Mouse (Mus musculus): Measurements from ENCODE around the gene Rps11. TPM values are rescaled to one million over a fixed set of nuclear protein-coding genes. Genes with fewer than 3 reads are reported as not detected.

Rps11 gene
- total and polyA plus RNA-seq, 2 experiments from 2014 or later, result 671 to 1,069 TPM

GRCm38 (mm10) chr7:45158991-45159390 lies 34.8 kb upstream of the Rps11 start:
- no peak overlapping the region for H3K4me3 ChIP-seq (ENCODE audit: low read depth, low read length)
- peaks cover 8% of the 10 kb centered on the region; the same call in 1 of the 2 replicates for H3K4me1 ChIP-seq (ENCODE audit: insufficient read depth, low read length)
- peaks cover 3% of the 10 kb centered on the region; the same call in 1 of the 2 replicates for H3K27me3 ChIP-seq (ENCODE audit: insufficient read depth, low read length)
- H3K27ac ChIP-seq (ENCODE audit: low read depth, low read length), result no peak overlapping the region
- H3K4me2 ChIP-seq (ENCODE audit: low read depth, low read length, poor library complexity, severe bottlenecking), result no peak overlapping the region
- no peak for ATAC-seq (ENCODE audit: low FRiP score)
- no peak overlapping the region for H3K9ac ChIP-seq (replicated peaks; ENCODE audit: low read length, poor library complexity, severe bottlenecking)
- no peak for DNase-seq (ENCODE audit: low spot score)
- H3K9me3 ChIP-seq (ENCODE audit: low read length), result no peaks in the 10 kb centered on the region
- no peak for TF ChIP-seq CTCF (IDR thresholded peaks at IDR 0.05)
- peaks cover 28% of the 10 kb centered on the region for H3K36me3 ChIP-seq (ENCODE audit: insufficient read depth, low read length)
- 92% methylated on average over 6 of the region's 6 CpGs for WGBS

- Histone ChIP-seq H3K4me2 (ENCODE audit: low read depth, low read length, poor library complexity, severe bottlenecking) (no peak overlapping the region), H3K27ac (ENCODE audit: low read depth, low read length) (no peak overlapping the region), H3K9me3 (ENCODE audit: low read length) (no peaks in the 10 kb centered on the region), H3K4me1 (ENCODE audit: insufficient read depth, low read length) (0 out of 2 replicates have a peak, but pooled peaks cover 3% of the 10 kb centered on the region), H3K9ac (replicated peaks; ENCODE audit: low read length, poor library complexity, severe bottlenecking) (no peak overlapping the region), H3K27me3 (ENCODE audit: insufficient read depth, low read length) (no peaks in the 10 kb centered on the region), H3K36me3 (ENCODE audit: insufficient read depth, low read length) (peaks cover 28% of the 10 kb centered on the region), H3K4me3 (ENCODE audit: low read depth, low read length) (no peak overlapping the region)
- DNase-seq (ENCODE audit: low spot score) (no peak), ATAC-seq (ENCODE audit: low FRiP score) (no peak)
- 87% methylated on average over 14 of the region's 14 CpGs for WGBS
- no peak for TF ChIP-seq CTCF (IDR thresholded peaks at IDR 0.05)
Measured at GRCm38 (mm10) chr7:45157459-45157858, 33.2 kb upstream of the Rps11 start.

- TF ChIP-seq CTCF (IDR thresholded peaks at IDR 0.05), result no peak
- Histone ChIP-seq H3K27me3 (ENCODE audit: insufficient read depth, low read length) (no peaks in the 10 kb centered on the region), H3K9me3 (ENCODE audit: low read length) (no peaks in the 10 kb centered on the region), H3K27ac (ENCODE audit: low read depth, low read length) (no peak overlapping the region), H3K9ac (replicated peaks; ENCODE audit: low read length, poor library complexity, severe bottlenecking) (no peak overlapping the region), H3K36me3 (ENCODE audit: insufficient read depth, low read length) (peaks cover 28% of the 10 kb centered on the region), H3K4me3 (ENCODE audit: low read depth, low read length) (no peak overlapping the region), H3K4me1 (ENCODE audit: insufficient read depth, low read length) (no peaks in the 10 kb centered on the region), H3K4me2 (ENCODE audit: low read depth, low read length, poor library complexity, severe bottlenecking) (no peak overlapping the region)
- no peak for DNase-seq (ENCODE audit: low spot score)
- ATAC-seq (ENCODE audit: low FRiP score), result no peak
- 95% methylated on average over 15 of the region's 15 CpGs for WGBS
Measured at GRCm38 (mm10) chr7:45156206-45156605, 32.0 kb upstream of the Rps11 start.

- Histone ChIP-seq H3K4me3 (ENCODE audit: low read depth, low read length) (no peak overlapping the region), H3K9me3 (ENCODE audit: low read length) (no peaks in the 10 kb centered on the region), H3K36me3 (ENCODE audit: insufficient read depth, low read length) (peaks cover 28% of the 10 kb centered on the region), H3K27ac (ENCODE audit: low read depth, low read length) (no peak overlapping the region), H3K27me3 (ENCODE audit: insufficient read depth, low read length) (no peaks in the 10 kb centered on the region), H3K9ac (replicated peaks; ENCODE audit: low read length, poor library complexity, severe bottlenecking) (no peak overlapping the region), H3K4me1 (ENCODE audit: insufficient read depth, low read length) (no peaks in the 10 kb centered on the region), H3K4me2 (ENCODE audit: low read depth, low read length, poor library complexity, severe bottlenecking) (peak overlapping the region; percentile 69)
- no peak for ATAC-seq (ENCODE audit: low FRiP score)
- DNase-seq (ENCODE audit: low spot score), result no peak
- WGBS, result 87% methylated on average over 9 of the region's 9 CpGs
- no peak for TF ChIP-seq CTCF (IDR thresholded peaks at IDR 0.05)
Measured at GRCm38 (mm10) chr7:45155590-45155989, 31.4 kb upstream of the Rps11 start.

- Histone ChIP-seq H3K36me3 (ENCODE audit: insufficient read depth, low read length) (peaks cover 23% of the 10 kb centered on the region), H3K4me1 (ENCODE audit: insufficient read depth, low read length) (no peaks in the 10 kb centered on the region), H3K9me3 (ENCODE audit: low read length) (no peaks in the 10 kb centered on the region), H3K27me3 (ENCODE audit: insufficient read depth, low read length) (no peaks in the 10 kb centered on the region), H3K27ac (ENCODE audit: low read depth, low read length) (peak overlapping the region; percentile 94; the same call in 1 of the 2 replicates), H3K4me2 (ENCODE audit: low read depth, low read length, poor library complexity, severe bottlenecking) (peak overlapping the region; percentile 69), H3K9ac (replicated peaks; ENCODE audit: low read length, poor library complexity, severe bottlenecking) (no peak overlapping the region), H3K4me3 (ENCODE audit: low read depth, low read length) (peak overlapping the region; percentile 58)
- DNase-seq (ENCODE audit: low spot score) (peak; percentile 46), ATAC-seq (ENCODE audit: low FRiP score) (peak; percentile 55; the same call in 1 of the 2 replicates)
- TF ChIP-seq CTCF (IDR thresholded peaks at IDR 0.05), result peak; percentile 73
- 79% methylated on average over 12 of the region's 12 CpGs for WGBS
Measured at GRCm38 (mm10) chr7:45154993-45155514, 30.8 kb upstream of the Rps11 start.

- TF ChIP-seq CTCF (IDR thresholded peaks at IDR 0.05), result peak; percentile 78
- Histone ChIP-seq H3K4me3 (ENCODE audit: low read depth, low read length) (peak within 1 kb of the TSS; percentile 58), H3K4me2 (ENCODE audit: low read depth, low read length, poor library complexity, severe bottlenecking) (peak within 1 kb of the TSS; percentile 69), H3K36me3 (ENCODE audit: insufficient read depth, low read length) (peaks cover 16% of the 10 kb centered on the region; the same call in 1 of the 2 replicates), H3K9me3 (ENCODE audit: low read length) (no peaks in the 10 kb centered on the region), H3K27me3 (ENCODE audit: insufficient read depth, low read length) (no peaks in the 10 kb centered on the region), H3K9ac (replicated peaks; ENCODE audit: low read length, poor library complexity, severe bottlenecking) (peak within 1 kb of the TSS; percentile 77), H3K4me1 (ENCODE audit: insufficient read depth, low read length) (no peaks in the 10 kb centered on the region), H3K27ac (ENCODE audit: low read depth, low read length) (peak within 1 kb of the TSS; percentile 94)
- peak; percentile 93 for ATAC-seq (ENCODE audit: low FRiP score)
- 5% methylated on average over 67 of the region's 69 CpGs for WGBS
- peak; percentile 97 for DNase-seq (ENCODE audit: low spot score)
Measured at GRCm38 (mm10) chr7:45154096-45154992, 30.1 kb upstream of the Rps11 start, which contains the start of the genes Pih1d1 and Aldh16a1. Gene Pih1d1 (plus strand): TSS chr7:45154303. Gene Aldh16a1 (minus strand): TSS chr7:45154584.

All from midbrain, postnatal 0 days (tissue).